Mouse (Mus musculus) bone marrow, adult 2 months (tissue): ENCODE measurements around the gene Bcas1.

Experiments used
- CTCF ChIP-seq: fragments of 200-500 bp; IDR thresholded peaks from 2 replicates; pipeline ENCODE4 v1.5.1; 2011; ENCODE audit warnings: low read length, control low read depth; ENCODE audit not compliant: control insufficient read depth, insufficient read depth
- POLR2A ChIP-seq: fragments of 200-500 bp; IDR thresholded peaks from 2 replicates; pipeline ENCODE4 v1.6.1; 2011; ENCODE audit warnings: low read depth, mild to moderate bottlenecking, control low read depth, low read length, borderline replicate concordance; ENCODE audit not compliant: control insufficient read depth

GRCm38 (mm10) chr2:170438782-170439181, 11.1 kb upstream of the Bcas1 start:
- TF ChIP-seq POLR2A (no peak), CTCF (no peak)
